Mouse (Mus musculus) megakaryocyte, adult 5-6 weeks (primary cell): Measurements from ENCODE around the gene Olfr548-ps1. TPM values are rescaled to one million over a fixed set of nuclear protein-coding genes. Genes with fewer than 3 reads are reported as not detected.
A peak's percentile ranks its signal among the peaks of the same experiment; 100 is the strongest.
"Not testable (repeated sequence)": the region's sequence is repeated elsewhere in the genome, so short reads cannot be mapped to it uniquely, and the experiment has no call there.

Experiments
- ATAC-seq: 2 replicates; pipeline ENCODE4 v1.8.0; 2016; ENCODE audit warnings: mild to moderate bottlenecking, inconsistent platforms; ENCODE audit not compliant: poor library complexity, severe bottlenecking
- total RNA-seq, 2 experiments: library from RNA; stranded (forward) in 1 of 2; stranded (reverse) in 1 of 2; fragments of 153-499, 151-499 nt in 1 of 2; fragments of 221-1000, 200-1000 nt in 1 of 2; gene quantifications; 2 replicates each; pipeline versions ENCODE4 v1.2.3 to v1.2.4; 2015 to 2017

Olfr548-ps1 gene
- total RNA-seq (2015) = not detected in 2 replicates
- not detected in 2 replicates for total RNA-seq (2017)

- peak; percentile 59 for ATAC-seq
These were observed at the start of gene Olfr548-ps1 for GRCm38 (mm10) chr7:102540596-102540995. Gene Olfr548-ps1 (plus strand): TSS chr7:102540896.

- ATAC-seq = not testable (repeated sequence)
These were observed 46.3 kb upstream of the Olfr548-ps1 start for GRCm38 (mm10) chr7:102494416-102494815.

GRCm38 (mm10) chr7:102499473-102499872 is 41.2 kb upstream of the Olfr548-ps1 start, which contains the start of gene Olfr545:
Gene Olfr545 (minus strand): TSS chr7:102499573.
- no peak for ATAC-seq

GRCm38 (mm10) chr7:102501986-102502385 is 38.7 kb upstream of the Olfr548-ps1 start:
- ATAC-seq = no peak

GRCm38 (mm10) chr7:102506848-102507247 is 33.8 kb upstream of the Olfr548-ps1 start:
- ATAC-seq = peak; percentile 98

- no peak for ATAC-seq
These were observed 32.6 kb upstream of the Olfr548-ps1 start for GRCm38 (mm10) chr7:102508066-102508465.

GRCm38 (mm10) chr7:102508666-102509065 is 32.0 kb upstream of the Olfr548-ps1 start:
- ATAC-seq = no peak

GRCm38 (mm10) chr7:102509726-102510125 is 31.0 kb upstream of the Olfr548-ps1 start:
- ATAC-seq = no peak

- peak; percentile 38; the same call in 1 of the 2 replicates for ATAC-seq
These were observed 28.8 kb upstream of the Olfr548-ps1 start for GRCm38 (mm10) chr7:102511927-102512326.

GRCm38 (mm10) chr7:102512814-102513435 is 27.8 kb upstream of the Olfr548-ps1 start:
- peak; percentile 88 for ATAC-seq

GRCm38 (mm10) chr7:102514144-102514543 is 26.6 kb upstream of the Olfr548-ps1 start:
- ATAC-seq = peak; percentile 56

GRCm38 (mm10) chr7:102516261-102517050 is 24.2 kb upstream of the Olfr548-ps1 start:
- ATAC-seq = no peak

GRCm38 (mm10) chr7:102517051-102517335 is 23.7 kb upstream of the Olfr548-ps1 start:
- ATAC-seq = no peak

- no peak for ATAC-seq
These were observed 11.6 kb upstream of the Olfr548-ps1 start for GRCm38 (mm10) chr7:102529052-102529451.

GRCm38 (mm10) chr7:102534449-102534848 is 6.2 kb upstream of the Olfr548-ps1 start, which contains the start of gene Olfr547:
Gene Olfr547 (plus strand): TSS chr7:102534749.
- ATAC-seq = no peak

- ATAC-seq = no peak
These were observed 555 bp downstream of the Olfr548-ps1 start for GRCm38 (mm10) chr7:102541251-102541650.

- no peak for ATAC-seq
These were observed 8.9 kb downstream of the Olfr548-ps1 start, which contains the start of gene Olfr549 for GRCm38 (mm10) chr7:102549570-102549969. Gene Olfr549 (plus strand): TSS chr7:102549870.

- ATAC-seq = peak; percentile 66; the same call in 1 of the 2 replicates
These were observed 12.6 kb downstream of the Olfr548-ps1 start for GRCm38 (mm10) chr7:102553279-102553678.

- ATAC-seq = peak; percentile 99
These were observed 24.6 kb downstream of the Olfr548-ps1 start, which contains the start of gene Trim21 for GRCm38 (mm10) chr7:102564999-102565997. Gene Trim21 (minus strand): TSS chr7:102565486.

GRCm38 (mm10) chr7:102566219-102566618 is 25.5 kb downstream of the Olfr548-ps1 start:
- no peak for ATAC-seq

GRCm38 (mm10) chr7:102571142-102571541 is 30.4 kb downstream of the Olfr548-ps1 start, which contains the start of gene Olfr550:
Gene Olfr550 (plus strand): TSS chr7:102571442.
- no peak for ATAC-seq
